Mouse (Mus musculus): ENCODE results near the gene Slc3a1. TPM values are rescaled to one million over a fixed set of nuclear protein-coding genes. Genes with fewer than 3 reads are reported as not detected.

Slc3a1 gene
- 2.1 and 4.3 TPM in 2 replicates for polyA plus RNA-seq (2015; fragmentation: Nextera tagmentation; extraction: Ambion mirVana)

DNA sequence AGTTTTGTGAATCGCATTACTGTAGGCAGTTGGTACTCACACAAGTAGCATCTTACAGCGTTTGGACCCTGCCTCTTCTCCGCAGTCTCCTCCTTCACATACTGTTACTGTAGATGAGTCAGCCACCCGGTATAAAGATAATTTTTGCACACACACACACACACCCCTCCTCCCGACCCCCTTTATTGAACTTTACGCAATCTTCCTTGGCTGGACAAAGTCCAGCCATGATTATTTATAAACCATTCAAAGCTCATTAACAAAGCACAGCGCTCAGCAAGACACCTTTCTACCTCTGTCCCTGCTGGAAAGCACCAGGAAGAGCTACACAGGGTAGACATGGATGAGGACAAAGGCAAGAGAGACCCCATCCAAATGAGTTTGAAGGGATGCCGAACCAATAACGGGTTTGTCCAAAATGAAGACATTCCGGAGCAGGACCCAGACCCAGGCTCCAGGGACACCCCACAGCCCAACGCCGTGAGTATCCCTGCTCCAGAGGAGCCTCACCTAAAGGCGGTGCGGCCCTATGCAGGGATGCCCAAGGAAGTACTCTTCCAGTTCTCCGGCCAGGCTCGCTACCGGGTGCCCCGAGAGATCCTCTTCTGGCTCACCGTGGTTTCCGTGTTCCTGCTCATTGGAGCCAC, at the start of gene Slc3a1:
Gene Slc3a1 (plus strand): TSS at position 284 of the 647 bp plus-strand sequence.
- ATAC-seq (ENCODE audit: insufficient read depth): no peak

DNA sequence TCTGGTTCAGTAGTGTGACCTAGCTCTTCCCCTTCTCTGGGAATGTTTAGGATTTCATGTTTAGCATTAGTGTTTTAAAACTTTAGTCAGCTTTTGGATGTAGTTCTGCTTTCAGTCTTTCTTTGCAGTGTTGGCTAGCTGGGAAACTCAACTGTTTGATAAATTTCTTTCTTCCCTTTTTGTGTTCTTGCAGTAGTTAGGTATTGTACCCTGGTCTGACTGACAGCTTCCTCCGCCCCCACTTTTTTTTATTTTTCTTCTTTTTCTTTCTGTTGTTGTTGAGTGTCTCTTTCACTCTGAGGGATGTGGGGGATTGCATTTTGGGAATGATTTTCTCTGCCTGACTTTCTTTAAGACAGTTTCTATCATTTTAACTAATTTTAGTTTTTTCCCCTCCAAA, 46.5 kb upstream of the Slc3a1 start:
- Histone ChIP-seq H3K4me2 (no peak overlapping the region), H3K9ac (no peak overlapping the region), H3K27ac (replicated peaks) (no peak overlapping the region), H3K4me1 (replicated peaks) (peaks cover 17% of the 10 kb centered on the region), H3K36me3 (replicated peaks) (peaks cover 29% of the 10 kb centered on the region), H3K27me3 (no peaks in the 10 kb centered on the region), H3K4me3 (replicated peaks) (no peak overlapping the region), H3K9me3 (replicated peaks) (no peaks in the 10 kb centered on the region)
- 75% methylated on average over 1 of the region's 1 CpGs for WGBS (ENCODE audit: insufficient replicate concordance)
- no peak for ATAC-seq (ENCODE audit: insufficient read depth)

More for the DNA sequence above, at the start of gene Slc3a1:
- WGBS (ENCODE audit: insufficient replicate concordance): 83% methylated on average over 20 of the region's 20 CpGs
- H3K9ac ChIP-seq: no peak within 1 kb of the TSS
- no peak within 1 kb of the TSS for H3K4me3 ChIP-seq (replicated peaks)
- peaks cover 10% of the 10 kb centered on the region; the same call in 1 of the 2 replicates for H3K36me3 ChIP-seq (replicated peaks)
- no peak within 1 kb of the TSS for H3K27ac ChIP-seq (replicated peaks)
- H3K27me3 ChIP-seq: no peaks in the 10 kb centered on the region
- H3K4me2 ChIP-seq: no peak within 1 kb of the TSS
- H3K4me1 ChIP-seq (replicated peaks): 0 out of 2 replicates have a peak, but pooled peaks cover 2% of the 10 kb centered on the region
- H3K9me3 ChIP-seq (replicated peaks): no peaks in the 10 kb centered on the region

DNA sequence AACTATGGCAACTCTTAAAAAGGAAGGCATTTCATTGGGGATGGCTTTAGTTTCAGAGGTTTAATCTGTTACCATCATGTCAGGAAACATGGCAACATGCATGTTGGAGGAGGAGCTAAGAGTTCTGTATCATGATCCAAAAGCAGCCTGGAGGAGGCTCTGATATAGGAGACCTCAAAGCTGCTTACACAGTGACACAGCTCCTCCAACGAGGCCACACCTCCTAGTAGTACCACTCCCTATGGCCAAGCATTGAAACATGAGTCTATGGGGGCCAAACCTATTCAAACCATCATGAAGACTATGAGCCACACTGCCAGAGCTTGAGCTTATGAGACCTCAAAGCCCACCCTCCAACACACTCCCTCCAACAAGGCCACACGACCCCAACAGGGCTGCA, 45.4 kb upstream of the Slc3a1 start:
- no peak overlapping the region for H3K9ac ChIP-seq
- peak; percentile 70 for ATAC-seq (ENCODE audit: insufficient read depth)
- H3K4me1 ChIP-seq (replicated peaks): peaks cover 25% of the 10 kb centered on the region

DNA sequence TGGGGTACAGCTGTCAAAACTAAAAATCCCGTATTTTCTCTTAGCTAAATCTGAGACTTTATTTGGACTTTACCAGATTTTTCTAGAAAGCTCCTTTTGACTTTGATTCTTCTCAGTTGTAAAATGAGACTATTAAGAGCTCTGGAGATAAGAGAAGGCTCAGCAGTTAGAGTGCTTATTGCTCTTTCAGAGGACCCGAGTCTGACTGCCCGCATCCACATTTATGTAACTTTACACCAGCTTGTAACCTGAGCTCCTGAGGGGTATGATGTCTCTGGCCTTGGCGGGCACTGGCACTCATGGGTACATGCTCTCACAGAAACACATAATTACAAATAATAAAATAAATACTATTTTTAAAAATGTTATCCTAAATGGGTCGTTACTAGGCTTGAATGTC, 41.8 kb upstream of the Slc3a1 start:
- Histone ChIP-seq H3K27me3 (no peaks in the 10 kb centered on the region), H3K36me3 (replicated peaks) (0 out of 2 replicates have a peak, but pooled peaks cover 12% of the 10 kb centered on the region), H3K27ac (replicated peaks) (no peak overlapping the region), H3K9me3 (replicated peaks) (no peaks in the 10 kb centered on the region), H3K9ac (no peak overlapping the region), H3K4me1 (replicated peaks) (peaks cover 28% of the 10 kb centered on the region), H3K4me2 (no peak overlapping the region), H3K4me3 (replicated peaks) (no peak overlapping the region)
- ATAC-seq (ENCODE audit: insufficient read depth): no peak
- WGBS (ENCODE audit: insufficient replicate concordance): 75% methylated on average over 5 of the region's 5 CpGs

More for the DNA sequence above, 45.4 kb upstream of the Slc3a1 start:
- Histone ChIP-seq H3K27ac (replicated peaks) (no peak overlapping the region), H3K4me2 (no peak overlapping the region), H3K36me3 (replicated peaks) (peaks cover 23% of the 10 kb centered on the region; the same call in 1 of the 2 replicates), H3K9me3 (replicated peaks) (no peaks in the 10 kb centered on the region), H3K4me3 (replicated peaks) (no peak overlapping the region), H3K27me3 (no peaks in the 10 kb centered on the region)
- WGBS (ENCODE audit: insufficient replicate concordance): 57% methylated on average over 2 of the region's 2 CpGs

DNA sequence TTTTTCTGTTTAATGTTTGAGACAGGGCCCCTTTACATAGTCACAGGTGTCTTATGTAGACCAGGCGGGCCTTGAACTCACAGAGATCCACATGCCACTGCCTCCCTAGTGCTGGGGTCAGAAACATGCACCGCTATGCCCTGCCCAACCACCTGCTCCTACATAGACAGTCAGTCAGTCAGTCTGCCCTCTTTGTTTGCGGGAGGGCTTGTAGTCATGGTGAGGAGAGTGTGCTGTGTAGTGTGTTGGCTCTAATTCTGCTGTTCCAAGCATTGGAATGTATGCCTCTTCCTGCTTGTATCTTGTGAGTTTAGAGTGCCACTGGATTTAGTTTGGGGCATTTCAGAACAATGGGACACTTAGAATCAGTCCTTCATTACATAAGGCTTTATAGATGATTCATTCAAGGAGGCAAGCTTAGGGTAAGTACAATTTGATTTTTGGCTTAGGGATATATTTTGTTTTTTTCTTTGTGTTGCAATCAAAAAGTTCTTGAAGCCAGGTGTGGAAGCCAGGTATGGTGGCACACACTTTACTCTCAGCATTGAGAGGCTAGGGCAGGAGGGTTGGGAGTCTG, 40.3 kb upstream of the Slc3a1 start:
- Histone ChIP-seq H3K36me3 (replicated peaks) (peaks cover 8% of the 10 kb centered on the region; the same call in 1 of the 2 replicates), H3K27me3 (no peaks in the 10 kb centered on the region), H3K27ac (replicated peaks) (no peak overlapping the region), H3K4me3 (replicated peaks) (no peak overlapping the region), H3K9me3 (replicated peaks) (no peaks in the 10 kb centered on the region), H3K4me1 (replicated peaks) (peaks cover 21% of the 10 kb centered on the region), H3K4me2 (no peak overlapping the region), H3K9ac (no peak overlapping the region)
- 64% methylated on average over 3 of the region's 3 CpGs for WGBS (ENCODE audit: insufficient replicate concordance)
- peak; percentile 24; the same call in 1 of the 2 replicates for ATAC-seq (ENCODE audit: insufficient read depth)

DNA sequence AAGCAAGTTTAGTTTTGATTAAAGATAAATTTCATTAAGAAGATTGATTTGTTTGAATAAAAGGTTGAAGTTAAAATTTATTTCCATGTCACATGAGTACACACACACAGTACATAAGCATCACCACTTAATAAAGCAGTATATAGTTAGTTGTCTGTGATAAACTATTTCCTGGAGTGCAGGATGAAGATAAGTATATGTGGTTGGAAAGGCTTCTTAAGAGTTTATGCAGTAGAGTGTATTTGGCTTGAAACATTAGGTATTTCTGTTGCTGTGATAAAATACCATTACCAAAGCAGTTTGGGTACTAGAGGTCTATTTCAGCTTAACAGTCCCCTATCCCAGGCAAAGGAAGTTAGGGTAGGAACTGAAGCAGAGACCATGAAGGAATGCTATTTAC, 39.7 kb upstream of the Slc3a1 start:
- Histone ChIP-seq H3K4me1 (replicated peaks) (peaks cover 19% of the 10 kb centered on the region), H3K4me2 (no peak overlapping the region), H3K27ac (replicated peaks) (no peak overlapping the region), H3K36me3 (replicated peaks) (peaks cover 14% of the 10 kb centered on the region), H3K4me3 (replicated peaks) (no peak overlapping the region), H3K9ac (no peak overlapping the region), H3K9me3 (replicated peaks) (no peaks in the 10 kb centered on the region), H3K27me3 (no peaks in the 10 kb centered on the region)
- no peak for ATAC-seq (ENCODE audit: insufficient read depth)

DNA sequence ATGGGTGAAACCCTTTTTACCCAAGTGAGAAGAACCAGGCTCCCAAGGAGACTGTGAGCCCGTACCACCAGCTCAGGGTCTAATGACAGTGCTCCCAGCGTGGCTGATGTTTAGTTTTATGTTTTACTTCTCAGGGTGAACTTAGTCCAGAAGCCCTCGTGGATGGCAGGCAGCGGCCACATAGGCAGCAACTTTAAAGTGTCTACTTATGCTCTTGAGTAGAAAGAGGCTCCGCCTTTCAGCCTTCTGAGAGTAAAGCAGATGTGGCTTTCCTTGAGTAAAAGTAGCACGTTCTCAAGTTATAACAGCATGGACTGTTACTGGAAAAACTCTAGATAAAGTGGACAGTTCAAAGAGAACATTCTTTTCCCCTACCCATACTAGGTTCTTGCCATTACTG, 32.3 kb upstream of the Slc3a1 start:
- no peak overlapping the region for H3K4me3 ChIP-seq (replicated peaks)
- peaks cover 61% of the 10 kb centered on the region for H3K36me3 ChIP-seq (replicated peaks)
- no peak overlapping the region for H3K9ac ChIP-seq
- ATAC-seq (ENCODE audit: insufficient read depth): no peak
- no peak overlapping the region for H3K27ac ChIP-seq (replicated peaks)
- no peaks in the 10 kb centered on the region for H3K27me3 ChIP-seq
- 86% methylated on average over 6 of the region's 6 CpGs for WGBS (ENCODE audit: insufficient replicate concordance)
- no peak overlapping the region for H3K4me2 ChIP-seq
- no peaks in the 10 kb centered on the region for H3K9me3 ChIP-seq (replicated peaks)
- H3K4me1 ChIP-seq (replicated peaks): no peaks in the 10 kb centered on the region; the same call in none of the 2 replicates

DNA sequence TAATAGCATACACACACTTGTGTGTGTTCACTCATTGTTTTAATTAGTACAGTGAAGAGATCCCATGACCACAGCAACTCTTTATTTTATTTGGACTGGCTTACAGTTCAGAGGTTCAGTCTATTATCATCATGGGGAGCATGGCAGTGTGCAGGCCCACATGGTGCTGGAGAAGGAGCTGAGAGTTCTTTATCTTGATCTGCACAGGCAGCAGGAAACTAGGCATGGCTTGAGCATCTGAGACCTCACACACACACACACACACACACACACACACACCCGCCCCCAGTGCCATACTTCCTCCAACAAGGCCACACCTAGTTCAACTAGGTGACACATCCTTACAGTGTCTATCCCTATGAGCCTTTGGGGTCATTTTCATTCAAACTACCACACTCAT, 30.5 kb upstream of the Slc3a1 start:
- Histone ChIP-seq H3K4me2 (no peak overlapping the region), H3K4me1 (replicated peaks) (no peaks in the 10 kb centered on the region; the same call in 1 of the 2 replicates), H3K36me3 (replicated peaks) (peaks cover 66% of the 10 kb centered on the region), H3K27ac (replicated peaks) (no peak overlapping the region), H3K9me3 (replicated peaks) (no peaks in the 10 kb centered on the region), H3K27me3 (no peaks in the 10 kb centered on the region), H3K4me3 (replicated peaks) (no peak overlapping the region), H3K9ac (no peak overlapping the region)
- ATAC-seq (ENCODE audit: insufficient read depth): no peak; the same call in 1 of the 2 replicates
- WGBS (ENCODE audit: insufficient replicate concordance): 31% methylated on average over 1 of the region's 1 CpGs

DNA sequence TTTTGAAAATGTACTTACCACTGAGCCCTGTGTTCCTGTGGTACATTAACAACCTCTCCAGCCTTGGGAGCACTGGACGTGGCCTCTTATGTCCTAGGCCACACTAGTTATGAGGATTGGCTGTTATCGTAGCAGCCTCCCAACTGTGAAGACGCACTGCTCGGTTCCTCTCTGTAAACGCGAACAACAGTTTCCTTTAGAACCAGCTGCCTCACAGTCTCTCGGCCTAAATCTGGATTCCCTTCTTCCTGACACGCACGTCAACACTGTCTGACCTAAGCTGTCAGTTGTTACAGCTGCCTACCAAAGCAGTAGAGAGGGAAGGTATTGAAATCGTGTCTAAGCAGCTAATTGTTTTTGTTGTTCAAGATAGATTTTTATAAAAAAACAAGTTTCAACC, 28.5 kb upstream of the Slc3a1 start:
- Histone ChIP-seq H3K27me3 (no peaks in the 10 kb centered on the region), H3K4me2 (no peak overlapping the region), H3K36me3 (replicated peaks) (peaks cover 61% of the 10 kb centered on the region), H3K27ac (replicated peaks) (no peak overlapping the region), H3K9ac (no peak overlapping the region), H3K9me3 (replicated peaks) (no peaks in the 10 kb centered on the region), H3K4me1 (replicated peaks) (no peaks in the 10 kb centered on the region; the same call in 1 of the 2 replicates), H3K4me3 (replicated peaks) (no peak overlapping the region)
- no peak for ATAC-seq (ENCODE audit: insufficient read depth)
- WGBS (ENCODE audit: insufficient replicate concordance): 70% methylated on average over 10 of the region's 10 CpGs

DNA sequence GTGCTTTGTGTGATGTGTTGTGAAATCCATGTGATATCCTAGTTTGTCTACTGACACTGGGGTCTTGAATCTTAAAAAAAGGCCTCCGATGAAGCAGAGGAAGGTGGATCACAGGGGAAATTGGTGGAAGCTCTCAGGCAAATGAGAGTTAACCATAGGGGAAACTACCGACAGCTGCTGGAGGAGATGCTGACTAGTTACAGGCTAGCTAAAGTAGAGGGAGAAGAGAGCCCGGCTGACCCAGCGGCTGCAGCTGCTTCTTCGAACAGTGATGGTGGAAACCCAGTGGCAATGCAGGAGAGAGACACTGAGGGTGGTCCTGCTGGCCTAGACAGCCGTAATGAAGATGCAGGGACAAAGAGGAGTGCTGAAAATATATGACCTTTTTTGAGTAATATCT, 14.7 kb upstream of the Slc3a1 start:
- Histone ChIP-seq H3K27ac (replicated peaks) (no peak overlapping the region), H3K36me3 (replicated peaks) (peaks cover 39% of the 10 kb centered on the region), H3K4me3 (replicated peaks) (no peak overlapping the region), H3K9ac (no peak overlapping the region), H3K4me2 (no peak overlapping the region), H3K9me3 (replicated peaks) (no peaks in the 10 kb centered on the region), H3K27me3 (no peaks in the 10 kb centered on the region), H3K4me1 (replicated peaks) (peaks cover 6% of the 10 kb centered on the region; the same call in 1 of the 2 replicates)
- no peak for ATAC-seq (ENCODE audit: insufficient read depth)
- 86% methylated on average over 6 of the region's 6 CpGs for WGBS (ENCODE audit: insufficient replicate concordance)

DNA sequence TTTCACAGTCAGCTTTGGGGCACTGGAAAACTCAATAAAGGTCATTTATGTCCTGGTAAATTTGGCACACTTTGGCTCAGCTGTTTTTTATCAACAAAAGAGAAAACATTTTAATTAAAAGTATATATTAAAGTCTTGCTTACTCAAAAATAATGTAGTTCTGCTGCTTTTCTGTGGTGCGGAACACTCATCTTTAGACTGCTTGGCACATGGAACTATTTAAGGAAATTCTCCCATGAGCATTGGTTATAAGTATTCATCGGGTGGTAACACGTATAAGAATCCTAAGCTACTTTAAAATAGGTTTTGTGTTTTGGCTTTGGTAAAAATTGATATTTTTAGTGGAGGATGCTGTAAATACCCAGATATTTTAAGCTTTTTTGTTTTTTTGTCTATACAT, 13.5 kb upstream of the Slc3a1 start:
- 89% methylated on average over 3 of the region's 3 CpGs for WGBS (ENCODE audit: insufficient replicate concordance)
- H3K36me3 ChIP-seq (replicated peaks): peaks cover 36% of the 10 kb centered on the region
- no peak overlapping the region for H3K9ac ChIP-seq
- H3K27me3 ChIP-seq: no peaks in the 10 kb centered on the region
- peaks cover 6% of the 10 kb centered on the region; the same call in 1 of the 2 replicates for H3K4me1 ChIP-seq (replicated peaks)
- no peak overlapping the region for H3K4me2 ChIP-seq
- H3K4me3 ChIP-seq (replicated peaks): no peak overlapping the region
- no peak overlapping the region for H3K27ac ChIP-seq (replicated peaks)
- no peaks in the 10 kb centered on the region for H3K9me3 ChIP-seq (replicated peaks)
- no peak for ATAC-seq (ENCODE audit: insufficient read depth)
